Mouse (Mus musculus): Measurements from ENCODE around the gene Magohb.

DNA sequence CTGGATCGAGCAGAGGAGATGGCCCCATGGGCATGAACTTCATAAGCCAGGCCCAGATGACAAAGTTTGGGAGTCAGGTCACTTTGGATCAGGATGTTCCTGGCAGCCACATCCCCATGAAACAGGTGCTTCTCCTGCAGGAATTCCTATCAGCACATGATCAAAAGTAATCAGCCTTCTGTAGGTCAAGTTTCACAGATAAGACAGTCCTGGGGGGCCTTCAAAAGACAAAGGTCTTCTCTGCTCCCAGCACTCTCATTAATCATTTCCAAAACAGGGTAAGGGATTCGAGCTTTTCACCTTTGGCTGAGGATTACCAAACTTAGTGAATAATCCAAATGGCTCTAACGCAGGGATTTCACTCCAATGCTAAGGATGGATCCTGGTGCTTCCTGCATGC, 11.7 kb upstream of the Magohb start:
- TF ChIP-seq CTCF (IDR thresholded peaks at IDR 0.05; ENCODE audit: low read depth) (no peak), EP300 (optimal IDR thresholded peaks at IDR 0.05) (no peak)
